Comparison of ENCODE assay signal across 8 mouse cellular contexts in the genomic region with DNA sequence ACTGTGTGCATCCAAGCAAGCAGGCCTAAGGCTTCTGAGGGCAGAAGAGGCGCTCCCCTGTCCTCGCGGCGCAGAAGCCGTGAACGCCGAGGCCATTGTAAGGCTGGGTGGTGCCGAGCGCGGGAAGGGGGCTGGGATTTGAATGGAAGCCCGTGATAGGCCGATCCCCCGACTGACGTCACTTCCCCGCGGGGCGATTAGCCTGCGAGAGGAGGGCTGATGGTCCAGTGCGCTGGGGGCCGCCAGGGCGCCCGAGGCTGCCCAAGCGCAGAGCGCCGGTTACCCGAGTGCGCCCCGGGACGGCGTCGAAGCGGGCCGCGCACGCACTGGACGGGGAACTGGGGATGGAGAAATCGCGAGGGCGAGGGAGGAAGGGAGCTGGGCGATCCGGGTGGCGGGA. TPM values are rescaled to one million over a fixed set of nuclear protein-coding genes. Genes with fewer than 3 reads are reported as not detected.
DNase-seq lines count a peak whose midpoint lies in the region; ATAC-seq and TF ChIP-seq lines count a peak whose summit lies in the region.

No protein-coding gene starts in this region.

- peak overlapping the region; percentile 94 for H3K4me2 ChIP-seq in forebrain, embryonic 12.5 days
- H3K4me2 ChIP-seq in intestine, postnatal 0 days (replicated peaks; ENCODE audit: low read depth), result peak overlapping the region; percentile 55
- peak overlapping the region; percentile 51 for H3K4me2 ChIP-seq in limb, embryonic 11.5 days (ENCODE audit: low read depth, severe bottlenecking)
- H3K4me2 ChIP-seq in neural tube, embryonic 11.5 days (ENCODE audit: low read depth), result peak overlapping the region; percentile 94

- H3K9ac ChIP-seq in forebrain, embryonic 12.5 days, result peak overlapping the region; percentile 100
- no peak overlapping the region for H3K9ac ChIP-seq in intestine, postnatal 0 days (ENCODE audit: low read depth, low read length)
- H3K9ac ChIP-seq in limb, embryonic 11.5 days (ENCODE audit: low read length), result no peak overlapping the region; the same call in 1 of the 2 replicates
- H3K9ac ChIP-seq in neural tube, embryonic 11.5 days (ENCODE audit: low read length), result peak overlapping the region; percentile 99

- WGBS in forebrain, embryonic 12.5 days, result under 1% methylated on average over 36 of the region's 42 CpGs
- WGBS in intestine, postnatal 0 days, result under 1% methylated on average over 42 of the region's 42 CpGs
- 0% methylated on average over 42 of the region's 42 CpGs for WGBS in limb, embryonic 11.5 days
- WGBS in neural tube, embryonic 11.5 days, result under 1% methylated on average over 24 of the region's 42 CpGs

- peaks cover 52% of the 10 kb centered on the region for H3K36me3 ChIP-seq in forebrain, embryonic 12.5 days (replicated peaks)
- no peaks in the 10 kb centered on the region for H3K36me3 ChIP-seq in intestine, postnatal 0 days (ENCODE audit: control insufficient read depth, insufficient read depth)
- no peaks in the 10 kb centered on the region for H3K36me3 ChIP-seq in limb, embryonic 11.5 days (ENCODE audit: control insufficient read depth, insufficient read depth, low read length)
- H3K36me3 ChIP-seq in neural tube, embryonic 11.5 days (ENCODE audit: control insufficient read depth, insufficient read depth, low read length), result peaks cover 4% of the 10 kb centered on the region; the same call in 1 of the 2 replicates

- no peaks in the 10 kb centered on the region for H3K9me3 ChIP-seq in forebrain, embryonic 12.5 days
- H3K9me3 ChIP-seq in intestine, postnatal 0 days (ENCODE audit: control insufficient read depth), result no peaks in the 10 kb centered on the region
- H3K9me3 ChIP-seq in limb, embryonic 11.5 days (ENCODE audit: control insufficient read depth, low read length), result no peaks in the 10 kb centered on the region
- no peaks in the 10 kb centered on the region for H3K9me3 ChIP-seq in neural tube, embryonic 11.5 days (ENCODE audit: control insufficient read depth, low read length)

- no peaks in the 10 kb centered on the region for H3K4me1 ChIP-seq in brown adipose tissue, adult 24 weeks (ENCODE audit: control insufficient read depth, insufficient read depth, insufficient read length, low read length)
- H3K4me1 ChIP-seq in forebrain, embryonic 12.5 days, result peaks cover 69% of the 10 kb centered on the region
- H3K4me1 ChIP-seq in intestine, postnatal 0 days (replicated peaks; ENCODE audit: control insufficient read depth, insufficient read depth, low read length), result no peaks in the 10 kb centered on the region
- H3K4me1 ChIP-seq in limb, embryonic 11.5 days (ENCODE audit: control insufficient read depth, insufficient read depth, low read length), result peaks cover 6% of the 10 kb centered on the region; the same call in 1 of the 2 replicates
- H3K4me1 ChIP-seq in neural tube, embryonic 11.5 days (ENCODE audit: control insufficient read depth, insufficient read depth, low read length), result peaks cover 11% of the 10 kb centered on the region

- peak; percentile 92 for DNase-seq in R1 (ENCODE audit: low read depth, low spot score)
- DNase-seq in limb, embryonic 11.5 days (ENCODE audit: low spot score), result peak; percentile 91
- DNase-seq in neural tube, embryonic 11.5 days (ENCODE audit: low spot score), result peak; percentile 96
- DNase-seq in spleen, postnatal 10 days (ENCODE audit: low spot score in 2 of 2), result no peak
- no peak for DNase-seq in thymus, postnatal 0 days (ENCODE audit: low spot score)

- H3K27me3 ChIP-seq in forebrain, embryonic 12.5 days, result peaks cover 48% of the 10 kb centered on the region; the same call in 1 of the 2 replicates
- H3K27me3 ChIP-seq in intestine, postnatal 0 days (replicated peaks; ENCODE audit: control insufficient read depth, insufficient read depth, low read length), result peaks cover 100% of the 10 kb centered on the region
- peaks cover 100% of the 10 kb centered on the region for H3K27me3 ChIP-seq in limb, embryonic 11.5 days (ENCODE audit: control insufficient read depth, insufficient read depth, low read length)
- peaks cover 92% of the 10 kb centered on the region for H3K27me3 ChIP-seq in neural tube, embryonic 11.5 days (ENCODE audit: control insufficient read depth, insufficient read depth, low read length)

- ATAC-seq in forebrain, embryonic 12.5 days (ENCODE audit: low FRiP score), result peak; percentile 88
- ATAC-seq in intestine, postnatal 0 days, result no peak
- ATAC-seq in limb, embryonic 11.5 days (ENCODE audit: insufficient number of reproducible peaks, low FRiP score, low TSS enrichment, low read depth), result peak; percentile 83
- peak; percentile 75 for ATAC-seq in neural tube, embryonic 11.5 days (ENCODE audit: insufficient read depth, low FRiP score, low TSS enrichment)

- H3K4me3 ChIP-seq in brown adipose tissue, adult 24 weeks (ENCODE audit: insufficient read depth, low read depth, low read length), result peak overlapping the region; percentile 7; the same call in 1 of the 2 replicates
- H3K4me3 ChIP-seq in forebrain, embryonic 12.5 days (replicated peaks), result peak overlapping the region; percentile 95
- peak overlapping the region; percentile 34 for H3K4me3 ChIP-seq in intestine, postnatal 0 days (ENCODE audit: low read depth, low read length)
- peak overlapping the region; percentile 29 for H3K4me3 ChIP-seq in limb, embryonic 11.5 days (ENCODE audit: low read depth, low read length)
- H3K4me3 ChIP-seq in neural tube, embryonic 11.5 days (ENCODE audit: low read depth, low read length), result peak overlapping the region; percentile 84

- H3K27ac ChIP-seq in brown adipose tissue, adult 24 weeks (replicated peaks; ENCODE audit: low read depth, low read length), result no peak overlapping the region
- H3K27ac ChIP-seq in forebrain, embryonic 12.5 days, result peak overlapping the region; percentile 100
- no peak overlapping the region for H3K27ac ChIP-seq in intestine, postnatal 0 days (ENCODE audit: low read depth, low read length)
- H3K27ac ChIP-seq in limb, embryonic 11.5 days (replicated peaks; ENCODE audit: low read depth, low read length), result no peak overlapping the region
- peak overlapping the region; percentile 99 for H3K27ac ChIP-seq in neural tube, embryonic 11.5 days (ENCODE audit: low read depth, low read length)

- no peak for TF ChIP-seq CTCF in intestine, postnatal 0 days (IDR thresholded peaks at IDR 0.05; ENCODE audit: low read depth)

RNA-seq across cellular contexts. Expression of gene Polg, which starts 38.6 kb away (rescaled TPM):
- polyA plus RNA-seq in brown adipose tissue, adult 24 weeks (2012; ENCODE audit: insufficient read depth, insufficient read length, missing spikeins), result 29.1 and 31.6 TPM in 2 replicates
- 41.7 and 45.1 TPM in 2 replicates for polyA plus RNA-seq in forebrain, embryonic 12.5 days (2016; fragmentation: Nextera tagmentation; extraction: Ambion mirVana)
- 34.6 and 43.2 TPM in 2 replicates for polyA plus RNA-seq in intestine, postnatal 0 days (2015; fragmentation: Nextera tagmentation; extraction: Ambion mirVana)
- polyA plus RNA-seq in limb, embryonic 11.5 days (2014; fragmentation: Nextera tagmentation; extraction: Ambion mirVana), result 32.1 and 36.6 TPM in 2 replicates
- polyA plus RNA-seq in neural tube, embryonic 11.5 days (2014; fragmentation: Nextera tagmentation; extraction: Ambion mirVana), result 36.9 and 45.1 TPM in 2 replicates
- 38.5 and 40.4 TPM in 2 replicates for polyA plus RNA-seq in thymus, postnatal 0 days (2015; fragmentation: Nextera tagmentation; extraction: Ambion mirVana)

Comparison
In these comparisons a context has a peak if more than half of its experiments do, and no peak if none do; other contexts are left out.
1. DNase-seq: peak in R1 (single experiment), limb, embryonic 11.5 days (single experiment) and neural tube, embryonic 11.5 days (single experiment); none in spleen, postnatal 10 days (0 of 2) and thymus, postnatal 0 days (single experiment).
2. H3K27ac ChIP-seq: peak in forebrain, embryonic 12.5 days (single experiment) and neural tube, embryonic 11.5 days (single experiment); none in brown adipose tissue, adult 24 weeks (single experiment), intestine, postnatal 0 days (single experiment) and limb, embryonic 11.5 days (single experiment).
3. H3K4me3 ChIP-seq: peak in every context shown above with its lines; median percentile 95 in forebrain, embryonic 12.5 days; 84 in neural tube, embryonic 11.5 days; 34 in intestine, postnatal 0 days; 29 in limb, embryonic 11.5 days; 7 in brown adipose tissue, adult 24 weeks.
4. H3K9ac ChIP-seq: peak in forebrain, embryonic 12.5 days (single experiment) and neural tube, embryonic 11.5 days (single experiment); none in intestine, postnatal 0 days (single experiment) and limb, embryonic 11.5 days (single experiment).
5. Peak in every context shown above with its lines, with median percentiles within 50 percentile points of each other: H3K4me2 ChIP-seq.